In genomic region chr14:122459776-122460175, GRCm38 (mm10) we compare ENCODE assay signal across 20 mouse cellular contexts. TPM values are rescaled to one million over a fixed set of nuclear protein-coding genes. Genes with fewer than 3 reads are reported as not detected.
DNase-seq lines count a peak whose midpoint lies in the region; ATAC-seq and TF ChIP-seq lines count a peak whose summit lies in the region.
"Had no signal": no experiment of that assay in that cellular context is flagged by ENCODE, and none has a peak within 500 bp of the region (broad histone marks: within the 10 kb centered on the region; RNA-seq: fewer than 3 reads in every experiment).

No protein-coding gene starts in this region.

- no peaks in the 10 kb centered on the region for H3K9me3 ChIP-seq in forebrain, embryonic 12.5 days
- H3K9me3 ChIP-seq in hindbrain, embryonic 14.5 days (ENCODE audit: control insufficient read depth, low read length), result no peaks in the 10 kb centered on the region
- no peaks in the 10 kb centered on the region for H3K9me3 ChIP-seq in midbrain, embryonic 13.5 days
- H3K9me3 ChIP-seq: heart, embryonic 12.5 days; limb, embryonic 13.5 days had no signal

- peak overlapping the region; percentile 61 for H3K9ac ChIP-seq in forebrain, embryonic 12.5 days
- H3K9ac ChIP-seq in hindbrain, embryonic 14.5 days, result peak overlapping the region; percentile 58; the same call in 1 of the 2 replicates
- peak overlapping the region; percentile 64 for H3K9ac ChIP-seq in midbrain, embryonic 13.5 days (replicated peaks)
- H3K9ac ChIP-seq: heart, embryonic 12.5 days; limb, embryonic 13.5 days; liver, postnatal 0 days had no signal

- WGBS in cerebellum, adult 2 months, result 11% methylated on average over 1 of the region's 1 CpGs
- WGBS in forebrain, embryonic 12.5 days, result 84% methylated on average over 1 of the region's 1 CpGs
- WGBS in hindbrain, embryonic 14.5 days, result 100% methylated on average over 1 of the region's 1 CpGs
- 78% methylated on average over 1 of the region's 1 CpGs for WGBS in midbrain, embryonic 13.5 days

- H3K4me3 ChIP-seq in cerebellum, adult 2 months (replicated peaks; ENCODE audit: insufficient read depth, low read depth, low read length), result peak overlapping the region; percentile 37
- peak overlapping the region; percentile 34 for H3K4me3 ChIP-seq in forebrain, embryonic 12.5 days (replicated peaks)
- peak overlapping the region; percentile 23 for H3K4me3 ChIP-seq in hindbrain, embryonic 14.5 days (replicated peaks; ENCODE audit: low read length)
- H3K4me3 ChIP-seq in midbrain, embryonic 13.5 days (replicated peaks), result peak overlapping the region; percentile 30
- H3K4me3 ChIP-seq: heart, embryonic 12.5 days; limb, embryonic 13.5 days had no signal

- peak overlapping the region; percentile 79; the same call in 1 of the 2 replicates for H3K27ac ChIP-seq in cerebellum, adult 2 months (ENCODE audit: insufficient read depth, low read length)
- peak overlapping the region; percentile 61 for H3K27ac ChIP-seq in forebrain, embryonic 12.5 days
- peak overlapping the region; percentile 63; the same call in 1 of the 2 replicates for H3K27ac ChIP-seq in hindbrain, embryonic 14.5 days
- peak overlapping the region; percentile 35; the same call in 1 of the 2 replicates for H3K27ac ChIP-seq in midbrain, embryonic 13.5 days
- H3K27ac ChIP-seq: limb, embryonic 13.5 days; macrophage had no signal

- no peaks in the 10 kb centered on the region for H3K27me3 ChIP-seq in cerebellum, adult 2 months (ENCODE audit: control insufficient read depth, insufficient read depth, low read length)
- H3K27me3 ChIP-seq in forebrain, embryonic 12.5 days, result peaks cover 41% of the 10 kb centered on the region
- peaks cover 63% of the 10 kb centered on the region for H3K27me3 ChIP-seq in hindbrain, embryonic 14.5 days (ENCODE audit: control insufficient read depth, insufficient read depth, low read length)
- H3K27me3 ChIP-seq in midbrain, embryonic 13.5 days, result peaks cover 70% of the 10 kb centered on the region
- H3K27me3 ChIP-seq: CH12.LX had no signal

- H3K36me3 ChIP-seq in forebrain, embryonic 12.5 days (replicated peaks), result no peaks in the 10 kb centered on the region
- no peaks in the 10 kb centered on the region for H3K36me3 ChIP-seq in hindbrain, embryonic 14.5 days (replicated peaks; ENCODE audit: control insufficient read depth, insufficient read depth)
- H3K36me3 ChIP-seq in midbrain, embryonic 13.5 days, result no peaks in the 10 kb centered on the region
- H3K36me3 ChIP-seq: heart, embryonic 12.5 days; limb, embryonic 13.5 days had no signal

- ATAC-seq in forebrain, embryonic 12.5 days (ENCODE audit: low FRiP score), result no peak
- ATAC-seq in hindbrain, embryonic 14.5 days (ENCODE audit: low FRiP score), result no peak
- no peak for ATAC-seq in midbrain, embryonic 13.5 days
- ATAC-seq: activated CD4-positive, CD25-positive, alpha-beta regulatory T cell, adult 4 months; liver, postnatal 0 days had no signal

- intact Hi-C loops in left cerebral cortex, postnatal 10 days (cut with DNase I), result loop anchor here (5.0 kb wide), 1 partner anchor 232 kb away; no protein-coding TSS in a partner anchor

- no peak for TF ChIP-seq CTCF in cerebellum, adult 2 months (IDR thresholded peaks at IDR 0.05; ENCODE audit: borderline replicate concordance, insufficient read depth, low read depth, low read length)

- H3K4me2 ChIP-seq in forebrain, embryonic 12.5 days, result peak overlapping the region; percentile 51
- H3K4me2 ChIP-seq in hindbrain, embryonic 14.5 days (replicated peaks), result peak overlapping the region; percentile 64
- H3K4me2 ChIP-seq in midbrain, embryonic 13.5 days (replicated peaks), result peak overlapping the region; percentile 47
- H3K4me2 ChIP-seq: heart, embryonic 12.5 days had no signal

- peak; percentile 27 to 39 for DNase-seq in cerebellum, adult 2 months
- no peak for DNase-seq in cerebellum, adult 18-20 months
- DNase-seq in hindbrain, embryonic 14.5 days (ENCODE audit: low spot score), result no peak
- DNase-seq in spleen, postnatal 4 days (ENCODE audit: low spot score in 2 of 2), result no peak
- DNase-seq in c-Kit-positive CD71-positive TER-119-positive erythroid progenitor cells, embryonic 14.5 days (ENCODE audit: low spot score), result no peak
- DNase-seq in left cerebral cortex, postnatal 10 days (ENCODE audit: extremely low spot score in 1 of 2, low spot score in 2 of 2), result no peak
- DNase-seq: gastrocnemius, postnatal 14 days; kidney, adult 2 months; liver, postnatal 0 days; thymus, postnatal 36 days had no signal

- peaks cover 5% of the 10 kb centered on the region; the same call in 1 of the 2 replicates for H3K4me1 ChIP-seq in cerebellum, adult 2 months (ENCODE audit: control insufficient read depth, insufficient read depth, low read length)
- peaks cover 41% of the 10 kb centered on the region for H3K4me1 ChIP-seq in forebrain, embryonic 12.5 days
- peaks cover 14% of the 10 kb centered on the region; the same call in 1 of the 2 replicates for H3K4me1 ChIP-seq in hindbrain, embryonic 14.5 days (replicated peaks; ENCODE audit: control insufficient read depth, insufficient read depth, low read length)
- peaks cover 29% of the 10 kb centered on the region for H3K4me1 ChIP-seq in midbrain, embryonic 13.5 days (replicated peaks)

- TF ChIP-seq POLR2A in cerebellum, adult 2 months (IDR thresholded peaks at IDR 0.05; ENCODE audit: borderline replicate concordance, insufficient read depth, low read length), result no peak

RNA-seq across cellular contexts. Expression of gene Zic5, which starts 5.7 kb away (rescaled TPM):
- polyA plus RNA-seq in cerebellum, adult 2 months (2012; rRNA removed), result 27.5 and 30.4 TPM in 2 replicates
- polyA plus RNA-seq in forebrain, embryonic 12.5 days (2016; fragmentation: Nextera tagmentation; extraction: Ambion mirVana), result 18.6 and 25.8 TPM in 2 replicates
- polyA plus RNA-seq in hindbrain, embryonic 14.5 days (2014; fragmentation: Nextera tagmentation; extraction: Ambion mirVana), result 11.6 and 14.0 TPM in 2 replicates
- 15.5 and 16.7 TPM in 2 replicates for polyA plus RNA-seq in midbrain, embryonic 13.5 days (2015; fragmentation: Nextera tagmentation; extraction: Ambion mirVana)
- 1 to 10 TPM; 3.0 to 3.9 TPM for total RNA-seq in left cerebral cortex, postnatal 10 days (2021)
- total RNA-seq: gastrocnemius, postnatal 14 days; hematopoietic stem cell, adult 5-6 weeks had no signal
- polyA plus RNA-seq: kidney, adult 2 months; liver, postnatal 0 days; macrophage; stomach, embryonic 16.5 days had no signal

RNA-seq across cellular contexts. Expression of gene Gm5089, which starts 8.9 kb away (rescaled TPM):
- 0.49 TPM in 2 replicates for polyA plus RNA-seq in cerebellum, adult 2 months (2012; rRNA removed)
- polyA plus RNA-seq in forebrain, embryonic 12.5 days (2016; fragmentation: Nextera tagmentation; extraction: Ambion mirVana), result 1.6 and 2.1 TPM in 2 replicates
- polyA plus RNA-seq in hindbrain, embryonic 14.5 days (2014; fragmentation: Nextera tagmentation; extraction: Ambion mirVana), result 0.50 and 1.2 TPM in 2 replicates
- 1.1 and 2.3 TPM in 2 replicates for polyA plus RNA-seq in midbrain, embryonic 13.5 days (2015; fragmentation: Nextera tagmentation; extraction: Ambion mirVana)
- under 1 TPM in 1 of 2 experiments, not detected in 1; 0.16 TPM for total RNA-seq in left cerebral cortex, postnatal 10 days (2021)
- total RNA-seq: CH12.LX; gastrocnemius, postnatal 14 days; hematopoietic stem cell, adult 5-6 weeks had no signal
- polyA plus RNA-seq: activated CD4-positive, CD25-positive, alpha-beta regulatory T cell, adult 4 months; embryonic facial prominence, embryonic 14.5 days; heart, embryonic 12.5 days; kidney, adult 2 months; liver, postnatal 0 days; macrophage; stomach, embryonic 16.5 days had no signal

RNA-seq across cellular contexts. Expression of gene Zic2, which starts 15.5 kb away (rescaled TPM):
- polyA plus RNA-seq in cerebellum, adult 2 months (2012; rRNA removed), result 157 and 186 TPM in 2 replicates
- polyA plus RNA-seq in forebrain, embryonic 12.5 days (2016; fragmentation: Nextera tagmentation; extraction: Ambion mirVana), result 12.7 and 16.3 TPM in 2 replicates
- 10.6 and 11.4 TPM in 2 replicates for polyA plus RNA-seq in hindbrain, embryonic 14.5 days (2014; fragmentation: Nextera tagmentation; extraction: Ambion mirVana)
- 10.3 and 10.7 TPM in 2 replicates for polyA plus RNA-seq in midbrain, embryonic 13.5 days (2015; fragmentation: Nextera tagmentation; extraction: Ambion mirVana)
- 10 to 100 TPM; 16.4 to 19.0 TPM for total RNA-seq in left cerebral cortex, postnatal 10 days (2021)
- total RNA-seq: CH12.LX; gastrocnemius, postnatal 14 days; hematopoietic stem cell, adult 5-6 weeks had no signal
- polyA plus RNA-seq: activated CD4-positive, CD25-positive, alpha-beta regulatory T cell, adult 4 months; heart, embryonic 12.5 days; kidney, adult 2 months; liver, postnatal 0 days; macrophage; stomach, embryonic 16.5 days had no signal

RNA-seq across cellular contexts. Expression of gene Gm10837, which starts 30.6 kb away (rescaled TPM):
- polyA plus RNA-seq in cerebellum, adult 2 months (2012; rRNA removed), result 2.7 TPM in 2 replicates
- polyA plus RNA-seq in forebrain, embryonic 12.5 days (2016; fragmentation: Nextera tagmentation; extraction: Ambion mirVana), result 0.36 and 0.59 TPM in 2 replicates
- polyA plus RNA-seq in hindbrain, embryonic 14.5 days (2014; fragmentation: Nextera tagmentation; extraction: Ambion mirVana), result 0.31 and 0.95 TPM in 2 replicates
- 0.43 and 0.73 TPM in 2 replicates for polyA plus RNA-seq in midbrain, embryonic 13.5 days (2015; fragmentation: Nextera tagmentation; extraction: Ambion mirVana)
- not detected for total RNA-seq in left cerebral cortex, postnatal 10 days (2021)
- total RNA-seq: CH12.LX; gastrocnemius, postnatal 14 days; hematopoietic stem cell, adult 5-6 weeks had no signal
- polyA plus RNA-seq: activated CD4-positive, CD25-positive, alpha-beta regulatory T cell, adult 4 months; heart, embryonic 12.5 days; kidney, adult 2 months; limb, embryonic 13.5 days; liver, postnatal 0 days; macrophage; stomach, embryonic 16.5 days had no signal

Comparison
In these comparisons a context has a peak if more than half of its experiments do, and no peak if none do; other contexts are left out.
1. DNase-seq: peak in cerebellum, adult 2 months (2 of 2); none in cerebellum, adult 18-20 months (0 of 2), hindbrain, embryonic 14.5 days (single experiment), spleen, postnatal 4 days (0 of 2), c-Kit-positive CD71-positive TER-119-positive erythroid progenitor cells, embryonic 14.5 days (single experiment) and left cerebral cortex, postnatal 10 days (0 of 2).
2. Peak in every context shown above with its lines, with median percentiles within 50 percentile points of each other: H3K27ac ChIP-seq, H3K4me3 ChIP-seq, H3K4me2 ChIP-seq and H3K9ac ChIP-seq.